Mouse (Mus musculus) thymus, adult 18-20 months (tissue): ENCODE data around the gene Itprip.

ENCODE experiments used
- DNase-seq, 2 experiments: peaks; one replicate each; pipeline ENCODE4 v3.0.0; 2022; ENCODE audit warnings: mixed read lengths in 2 of 2

Gene Itprip

DNA sequence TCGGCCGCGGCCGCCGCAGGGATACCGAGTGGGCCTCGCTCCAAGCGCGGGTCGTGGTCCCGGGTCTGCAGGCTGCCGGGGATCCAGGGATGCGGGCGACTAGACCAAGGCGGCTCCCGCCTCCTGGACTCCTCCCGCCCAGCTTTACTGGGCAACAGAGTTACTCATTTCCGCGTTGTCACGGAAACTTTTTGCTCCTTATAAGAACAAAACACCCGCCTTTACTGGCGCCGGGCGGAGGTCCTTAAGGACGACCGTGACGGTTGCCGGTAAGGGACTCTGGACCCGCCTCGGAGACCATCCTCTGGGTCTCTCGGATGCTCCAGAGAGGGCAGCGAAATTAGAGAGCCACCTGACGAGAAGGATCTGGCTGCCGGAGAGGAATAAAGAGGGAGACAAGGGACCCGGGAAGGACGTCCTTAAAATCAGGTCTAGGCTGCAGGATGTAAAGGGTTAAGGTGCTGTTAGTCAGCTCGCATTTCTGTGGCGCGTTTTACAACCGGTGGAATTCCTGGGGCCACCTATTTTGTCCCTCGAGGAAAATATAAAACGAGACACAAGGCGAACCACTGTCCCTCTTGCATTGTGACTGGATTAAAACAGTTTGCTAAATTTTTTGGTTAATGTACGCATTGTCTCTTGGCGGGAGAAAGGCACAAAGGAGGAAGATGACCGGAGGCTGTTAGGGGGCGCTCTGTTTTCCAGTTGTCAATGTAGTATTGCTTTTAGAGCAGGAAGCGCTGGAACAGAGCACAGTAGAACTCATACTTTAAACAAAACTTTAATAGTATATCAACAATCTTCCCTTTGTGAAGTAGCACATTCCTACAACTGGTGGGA lies at the start of gene Itprip, which contains the start of gene Cfap43:
Itprip (minus strand) TSS at position 174 of the 840 bp plus-strand sequence.
Cfap43 (minus strand) TSS at position 162 of the 840 bp plus-strand sequence.
- DNase-seq = peak; percentile 64 to 76

GRCm38 (mm10) chr19:47958181-47958580 lies 39.1 kb upstream of the Itprip start:
- no peak for DNase-seq

GRCm38 (mm10) chr19:47953169-47953568 lies 34.1 kb upstream of the Itprip start:
- no peak for DNase-seq

DNA sequence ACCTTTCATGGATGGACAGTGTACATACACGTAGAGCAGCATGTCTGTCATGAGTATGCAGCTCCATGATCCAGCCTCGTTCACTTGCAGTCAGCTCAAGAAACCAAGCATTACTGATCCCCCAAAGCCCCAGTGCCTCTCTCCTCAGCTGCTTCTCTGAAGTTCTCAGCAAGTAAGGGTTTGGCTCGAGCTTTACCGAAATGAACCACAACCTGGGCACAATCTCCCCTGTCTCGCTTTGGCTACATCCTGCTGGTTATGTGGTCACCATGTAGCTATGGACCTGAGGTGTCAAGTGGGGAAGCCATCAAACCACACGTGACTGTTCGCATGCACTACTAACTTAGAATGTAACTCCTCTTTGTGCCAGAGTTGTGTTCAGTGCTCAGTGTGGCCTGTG lies 31.8 kb upstream of the Itprip start:
- DNase-seq = no peak

GRCm38 (mm10) chr19:47946821-47947465 lies 27.8 kb upstream of the Itprip start:
- DNase-seq = no peak

GRCm38 (mm10) chr19:47939361-47939760 lies 20.3 kb upstream of the Itprip start:
- DNase-seq = no peak

GRCm38 (mm10) chr19:47937443-47938406 lies 18.6 kb upstream of the Itprip start, which contains the start of gene Cfap58:
Cfap58 (plus strand) TSS chr19:47937675.
- peak; percentile 68 to 70 for DNase-seq

GRCm38 (mm10) chr19:47936938-47937337 lies 17.8 kb upstream of the Itprip start:
- DNase-seq = no peak

DNA sequence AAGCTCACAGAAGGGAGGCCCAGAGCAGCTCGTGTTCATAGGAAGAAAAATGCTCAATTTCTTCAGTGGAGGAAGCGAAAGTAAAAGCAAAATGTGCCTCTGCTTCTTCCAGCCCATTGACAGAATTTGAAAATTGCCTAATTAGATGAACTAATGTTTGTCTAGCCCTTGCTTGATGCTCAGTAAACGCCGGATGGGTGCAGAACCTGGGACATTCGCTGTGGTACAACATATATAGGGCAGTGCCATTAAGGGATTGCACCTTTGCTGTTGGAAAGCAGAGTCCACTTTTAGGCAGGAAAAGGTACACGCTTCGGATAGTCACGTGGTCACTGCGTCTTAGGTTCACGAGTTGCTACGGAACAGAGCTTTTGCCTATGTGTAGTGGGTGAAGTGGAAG lies 17.4 kb upstream of the Itprip start:
- DNase-seq = no peak

- no peak for DNase-seq
Observed at GRCm38 (mm10) chr19:47935530-47935929, 16.4 kb upstream of the Itprip start.

DNA sequence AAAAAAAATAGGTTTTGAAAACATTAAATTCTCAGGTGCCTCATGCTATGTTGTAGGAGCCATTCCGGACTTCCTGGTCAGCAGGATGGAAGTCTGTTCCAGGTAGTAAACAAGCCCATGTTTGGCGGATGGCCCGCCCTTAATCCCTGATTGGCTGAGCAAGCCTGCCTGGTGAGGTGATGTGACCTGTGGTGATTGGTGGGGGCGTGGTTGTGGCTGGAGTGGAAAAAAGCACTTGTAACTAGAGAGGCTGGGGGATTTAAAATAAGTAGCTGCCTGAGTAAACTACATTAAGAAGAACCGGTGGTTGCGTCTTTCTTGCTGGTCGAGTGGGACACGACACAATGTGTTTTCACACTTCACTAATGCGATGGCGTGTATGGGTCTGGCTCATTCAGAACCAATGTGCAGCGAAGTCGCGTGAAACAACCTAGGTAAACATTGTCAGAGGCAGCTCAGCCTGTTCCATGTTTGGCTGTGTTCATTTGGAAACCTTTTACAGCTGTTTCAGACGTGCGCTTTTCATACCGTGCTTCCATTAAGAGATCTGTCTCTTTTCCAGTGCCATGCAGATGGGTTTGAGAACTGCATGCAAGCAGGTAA lies 15.6 kb upstream of the Itprip start:
- no peak for DNase-seq

DNA sequence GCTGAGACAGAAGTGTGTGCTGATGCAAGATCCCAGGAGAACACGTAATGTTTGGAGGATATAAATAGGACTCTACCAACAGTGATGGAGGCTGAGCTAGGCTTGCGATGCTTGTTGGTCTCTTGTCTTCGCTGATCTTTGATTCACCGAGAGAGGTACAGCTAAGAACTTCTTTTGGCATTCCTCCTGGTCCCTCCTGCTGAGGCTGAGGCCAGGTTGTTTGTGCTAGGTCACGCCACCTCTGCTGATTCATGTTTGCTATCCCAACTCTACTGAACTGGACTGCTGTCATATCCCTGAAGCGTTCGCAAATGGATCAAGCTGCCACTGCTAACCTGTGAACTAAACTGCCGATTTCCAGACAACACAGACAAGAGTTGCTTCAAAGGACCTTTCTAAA lies 15.0 kb upstream of the Itprip start:
- no peak for DNase-seq

DNA sequence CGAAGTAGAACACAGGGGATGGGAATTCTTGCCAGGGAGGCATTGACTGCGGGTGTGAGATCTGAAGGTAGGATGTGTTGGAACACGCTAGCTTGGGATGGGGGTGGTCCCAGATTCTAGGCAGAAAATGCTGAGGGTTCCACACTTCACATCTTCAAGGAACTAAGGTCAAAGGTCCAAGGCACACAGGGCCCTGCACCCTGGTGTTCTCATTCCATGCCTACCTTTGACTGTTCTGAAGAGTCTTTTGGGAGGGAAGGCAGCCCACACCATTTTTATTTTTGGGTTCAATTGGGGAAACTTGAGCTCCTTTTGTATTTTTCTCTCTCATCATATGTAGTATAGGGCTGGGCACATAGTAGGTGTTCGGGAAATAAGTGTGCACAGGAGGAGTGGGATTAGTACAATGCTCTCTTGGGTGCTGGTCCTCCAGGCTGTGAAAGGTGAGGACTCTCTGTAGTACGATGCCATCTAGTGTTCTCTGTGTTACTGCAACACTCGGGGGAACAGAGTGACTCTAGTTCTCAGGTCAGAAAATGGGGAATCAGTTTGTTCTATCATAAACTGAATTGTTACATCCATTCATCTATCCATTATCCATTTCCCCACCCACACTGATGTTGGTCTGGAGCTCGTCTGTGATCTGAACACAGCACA lies 13.0 kb upstream of the Itprip start:
- no peak for DNase-seq

- no peak for DNase-seq
Observed at GRCm38 (mm10) chr19:47929043-47929442, 9.9 kb upstream of the Itprip start.

GRCm38 (mm10) chr19:47927032-47927431 lies 7.9 kb upstream of the Itprip start:
- no peak for DNase-seq

- no peak for DNase-seq
Observed at GRCm38 (mm10) chr19:47925819-47926218, 6.7 kb upstream of the Itprip start.

DNA sequence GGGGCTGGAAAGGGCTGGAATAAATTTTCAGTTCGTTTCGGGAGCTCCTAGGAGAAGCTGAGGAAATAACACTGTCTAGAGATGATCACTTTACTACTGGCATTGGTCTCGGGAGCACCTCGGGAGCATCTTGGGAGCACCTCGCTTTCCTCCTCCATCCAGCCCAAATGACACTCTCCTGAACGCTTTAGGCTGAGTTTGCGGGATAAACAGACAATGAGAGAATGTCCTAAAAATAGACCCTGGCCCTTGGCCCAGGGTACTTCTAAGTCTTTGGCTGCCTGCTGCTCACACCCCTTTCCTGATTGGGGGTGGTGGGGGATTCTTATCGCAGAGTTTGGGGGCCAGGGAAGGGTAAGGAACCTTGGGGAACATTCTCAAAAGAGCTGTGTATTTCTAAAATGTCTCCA lies 872 bp upstream of the Itprip start:
- DNase-seq = no peak

- DNase-seq = peak; percentile 32 to 54
Observed at GRCm38 (mm10) chr19:47918455-47919101, 521 bp downstream of the Itprip start.

GRCm38 (mm10) chr19:47918016-47918415 lies 1.1 kb downstream of the Itprip start:
- no peak for DNase-seq

DNA sequence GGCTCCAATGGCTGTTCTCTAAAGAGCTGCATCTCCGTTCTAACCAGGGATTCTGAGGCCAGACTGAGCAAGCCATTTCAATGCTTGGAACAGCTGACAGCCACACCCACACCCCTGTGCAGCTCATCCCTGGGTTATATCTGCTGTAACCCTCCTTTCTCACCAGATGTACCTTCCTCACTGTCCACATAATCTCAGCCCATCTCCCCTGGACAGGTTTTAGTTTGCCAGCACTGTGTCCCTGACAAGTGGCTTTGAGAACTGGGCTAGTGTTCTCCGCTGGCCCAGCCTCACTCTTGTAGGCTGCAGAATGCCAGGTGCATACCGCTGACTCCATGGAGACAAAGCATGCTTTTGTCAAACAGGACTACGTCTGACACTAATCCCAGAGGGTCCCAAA lies 1.7 kb downstream of the Itprip start:
- no peak for DNase-seq

GRCm38 (mm10) chr19:47915251-47915650 lies 3.8 kb downstream of the Itprip start:
- no peak for DNase-seq
